Mouse (Mus musculus): ENCODE measurements around the gene Gm20929. TPM values are rescaled to one million over a fixed set of nuclear protein-coding genes. Genes with fewer than 3 reads are reported as not detected.
"Not testable (repeated sequence)": the region's sequence is repeated elsewhere in the genome, so short reads cannot be mapped to it uniquely, and the experiment has no call there.

Gene Gm20929
- not detected for total RNA-seq (2021)
- long read RNA-seq, experiment 1: 0 reads
- long read RNA-seq, experiment 2: 0 reads

DNA sequence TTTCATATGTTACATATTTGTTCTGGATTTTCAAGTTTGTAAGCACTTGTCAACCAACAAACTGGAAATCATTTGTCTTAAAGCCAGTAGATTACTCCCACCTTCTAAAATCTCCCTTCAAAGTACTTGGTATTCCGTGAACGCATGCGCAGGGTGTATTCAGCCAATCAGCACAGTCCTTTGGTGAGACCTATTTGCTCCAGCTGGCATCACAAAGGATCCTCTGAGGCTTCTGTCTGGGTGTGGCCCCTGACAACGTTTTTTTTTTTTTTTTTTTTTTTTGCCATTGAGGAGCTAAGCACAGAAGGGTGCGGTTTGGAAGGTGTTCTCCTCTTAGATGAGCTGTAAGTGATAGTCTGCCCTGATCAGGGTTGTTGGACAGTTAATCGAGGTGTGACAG, at the start of gene Gm20929:
Gene Gm20929, plus strand, starts transcription at position 301 of the 400 bp plus-strand sequence.
- DNase-seq (ENCODE audit: low spot score in 2 of 2): not testable (repeated sequence)
